Mouse (Mus musculus) lung, adult 2 months (tissue): ENCODE measurements at regions not wholly inside any gene's neighbourhood (a gene's known extent, or its start where the extent isn't known, plus 50 kb on each side); places are given as distances from the start of the nearest gene placed in this dataset.

Experiments
- DNase-seq: peaks from one replicate; pipeline ENCODE4 v3.0.0; 2022
- H3K4me1 ChIP-seq: fragments of 200-500 bp; 2 replicates; pipeline ENCODE4 v1.6.1; 2011; ENCODE audit warnings: low read length; ENCODE audit not compliant: control insufficient read depth, insufficient read depth
- H3K4me3 ChIP-seq: fragments of 200-500 bp; replicated peaks from 2 replicates; pipeline ENCODE3; 2011; ENCODE audit warnings: low read depth, mild to moderate bottlenecking, control low read depth, low read length; ENCODE audit errors: extremely low read depth
- CTCF ChIP-seq: fragments of 200-500 bp; IDR thresholded peaks from 2 replicates; pipeline ENCODE4 v1.5.1; 2011; ENCODE audit warnings: mild to moderate bottlenecking, low read length, control low read depth; ENCODE audit not compliant: insufficient read depth
- POLR2A ChIP-seq: fragments of 200-500 bp; IDR thresholded peaks from 2 replicates; pipeline ENCODE4 v1.6.1; 2011; ENCODE audit warnings: low read depth, mild to moderate bottlenecking, control low read depth, low read length, borderline replicate concordance; ENCODE audit errors: extremely low read depth
- WGBS: fragments of 180-500 bp; shearing (Covaris S2); methylation state at CpG from one replicate; pipeline ENCODE4 v1.1.7; 2018; 5-methylcytosine and 5-hydroxymethylcytosine counted together

GRCm38 (mm10) chr5:148708014-148708741 lies 155.6 kb upstream of the Ubl3 start:
- TF ChIP-seq POLR2A (no peak), CTCF (no peak)
- H3K4me1 ChIP-seq = peaks cover 10% of the 10 kb centered on the region; the same call in 1 of the 2 replicates
- 27% methylated on average over 11 of the region's 11 CpGs for WGBS
- no peak overlapping the region for H3K4me3 ChIP-seq
- peak; percentile 20 for DNase-seq

- no peak for TF ChIP-seq POLR2A
- TF ChIP-seq CTCF = no peak
- Histone ChIP-seq H3K4me1 (peaks cover 10% of the 10 kb centered on the region; the same call in 1 of the 2 replicates), H3K4me3 (no peak overlapping the region)
- no peak for DNase-seq
- 59% methylated on average over 12 of the region's 12 CpGs for WGBS
These were observed 154.7 kb upstream of the Ubl3 start for GRCm38 (mm10) chr5:148707335-148707734.

- Histone ChIP-seq H3K4me3 (no peak overlapping the region), H3K4me1 (peaks cover 10% of the 10 kb centered on the region; the same call in 1 of the 2 replicates)
- no peak for DNase-seq
- TF ChIP-seq CTCF = no peak
- TF ChIP-seq POLR2A = no peak
- WGBS = 68% methylated on average over 16 of the region's 16 CpGs
These were observed 153.9 kb upstream of the Ubl3 start for GRCm38 (mm10) chr5:148706323-148707120.

GRCm38 (mm10) chr5:148704769-148705168 lies 152.2 kb upstream of the Ubl3 start:
- DNase-seq = no peak
- Histone ChIP-seq H3K4me3 (no peak overlapping the region), H3K4me1 (peaks cover 10% of the 10 kb centered on the region; the same call in 1 of the 2 replicates)
- TF ChIP-seq CTCF (no peak), POLR2A (no peak)
- 54% methylated on average over 5 of the region's 5 CpGs for WGBS

GRCm38 (mm10) chr5:148701859-148702258 lies 149.3 kb upstream of the Ubl3 start:
- Histone ChIP-seq H3K4me1 (peaks cover 5% of the 10 kb centered on the region), H3K4me3 (no peak overlapping the region)
- no peak for DNase-seq
- no peak for TF ChIP-seq POLR2A
- WGBS = 54% methylated on average over 8 of the region's 8 CpGs

GRCm38 (mm10) chr5:148701001-148701400 lies 148.4 kb upstream of the Ubl3 start:
- TF ChIP-seq CTCF = no peak
- WGBS = 86% methylated on average over 7 of the region's 7 CpGs
- Histone ChIP-seq H3K4me3 (no peak overlapping the region), H3K4me1 (peaks cover 5% of the 10 kb centered on the region)
- no peak for DNase-seq

GRCm38 (mm10) chr5:148700240-148700639 lies 147.7 kb upstream of the Ubl3 start:
- no peak for DNase-seq
- WGBS = 45% methylated on average over 5 of the region's 5 CpGs
- TF ChIP-seq CTCF = no peak
- Histone ChIP-seq H3K4me1 (peaks cover 5% of the 10 kb centered on the region), H3K4me3 (no peak overlapping the region)

GRCm38 (mm10) chr5:148697631-148698368 lies 145.2 kb upstream of the Ubl3 start:
- 55% methylated on average over 22 of the region's 22 CpGs for WGBS
- DNase-seq = no peak
- TF ChIP-seq POLR2A (no peak), CTCF (no peak)
- H3K4me3 ChIP-seq = no peak overlapping the region
- peaks cover 5% of the 10 kb centered on the region for H3K4me1 ChIP-seq

GRCm38 (mm10) chr5:148694352-148694751 lies 141.8 kb upstream of the Ubl3 start:
- WGBS = 94% methylated on average over 7 of the region's 7 CpGs
- no peak for DNase-seq
- TF ChIP-seq POLR2A = no peak
- no peak for TF ChIP-seq CTCF
- Histone ChIP-seq H3K4me3 (no peak overlapping the region), H3K4me1 (peaks cover 5% of the 10 kb centered on the region)

- TF ChIP-seq POLR2A (no peak), CTCF (no peak)
- H3K4me1 ChIP-seq = no peaks in the 10 kb centered on the region
- 76% methylated on average over 7 of the region's 7 CpGs for WGBS
- no peak for DNase-seq
- H3K4me3 ChIP-seq = no peak overlapping the region
These were observed 138.9 kb upstream of the Ubl3 start for GRCm38 (mm10) chr5:148691486-148691885.
